Mouse (Mus musculus) heart, postnatal 36 days (tissue): Measurements from ENCODE around the gene Trappc2. TPM values are rescaled to one million over a fixed set of nuclear protein-coding genes. Genes with fewer than 3 reads are reported as not detected.

Experiments
- DNase-seq, 2 experiments: peaks; one replicate each; pipeline ENCODE4 v3.0.0; 2021 to 2022
- intact Hi-C: fragments of 180-260 bp; cut with DNase I; formaldehyde crosslinking; loops from one replicate; pipeline ENCODE4 v1.15.1; 2025
- total RNA-seq, 2 experiments: library from RNA; stranded (reverse); gene quantifications; 2 replicates each; pipeline ENCODE4 v1.2.3; 2021

Trappc2 gene
- total RNA-seq, result 10 to 100 TPM; 14.8 to 16.6 TPM

- DNase-seq, result no peak
- intact Hi-C loops, result loop anchor here (2.0 kb wide), 1 partner anchor 71 kb away; no protein-coding TSS in a partner anchor
Observed at GRCm38 (mm10) chrX:166440036-166440615, at the start of gene Trappc2. TSS of gene Trappc2 (plus strand) at chrX:166440574.

GRCm38 (mm10) chrX:166393753-166394152 is 46.6 kb upstream of the Trappc2 start:
- no peak for DNase-seq

GRCm38 (mm10) chrX:166407865-166408264 is 32.5 kb upstream of the Trappc2 start:
- intact Hi-C loops, result no loop called here
- DNase-seq, result no peak

More at GRCm38 (mm10) chrX:166393753-166394152, 46.6 kb upstream of the Trappc2 start:
- intact Hi-C loops, result no loop called here

- peak; percentile 9 to 10 for DNase-seq
- intact Hi-C loops, result no loop called here
Observed at GRCm38 (mm10) chrX:166416196-166416595, 24.2 kb upstream of the Trappc2 start.

DNA sequence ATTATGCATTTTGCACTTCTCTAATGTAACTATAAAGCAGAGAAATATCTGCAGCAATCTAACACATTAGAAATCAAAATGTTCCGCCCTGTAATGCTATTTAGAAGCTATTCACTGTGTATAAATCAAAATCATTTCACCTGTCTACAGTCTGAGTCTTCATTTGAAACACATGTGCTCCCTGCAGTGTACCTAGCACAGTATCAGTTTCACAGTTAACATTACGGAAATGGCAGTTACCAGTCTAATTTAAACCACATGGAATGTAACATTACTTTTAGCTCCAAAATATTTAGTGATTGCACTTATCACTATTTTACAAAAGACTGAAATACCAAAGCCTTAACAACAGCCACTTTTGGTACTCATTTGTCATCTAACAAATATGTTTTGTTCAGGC is 5.6 kb upstream of the Trappc2 start:
- intact Hi-C loops, result no loop called here
- no peak for DNase-seq

DNA sequence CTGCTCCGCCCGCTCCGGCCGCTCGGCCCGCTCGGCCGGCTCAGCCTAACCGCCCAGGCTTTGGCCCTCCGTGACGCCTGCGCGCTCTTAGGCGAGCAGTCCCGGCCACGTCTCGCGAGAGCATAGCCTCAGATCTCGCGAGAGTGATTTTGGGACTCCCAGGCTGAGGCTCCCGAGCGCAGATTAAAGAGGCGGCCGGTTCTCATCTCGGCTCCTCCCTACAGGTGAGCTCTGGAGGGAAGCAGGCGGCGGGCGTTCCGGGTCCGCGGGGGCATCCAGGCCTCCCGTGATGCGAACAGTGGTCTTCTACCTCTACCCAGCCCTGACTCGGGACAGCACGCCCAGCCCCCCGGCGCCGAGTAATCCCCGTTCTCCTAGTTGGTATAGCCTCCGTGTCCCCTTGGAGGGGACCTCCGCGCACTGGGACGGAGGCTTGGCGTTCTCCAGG is 266 bp downstream of the Trappc2 start, which contains the start of gene Ofd1:
Ofd1 (minus strand) TSS at position 89 of the 448 bp plus-strand sequence.
- DNase-seq, result peak; percentile 89 to 90
- intact Hi-C loops, result loop anchor here (2.0 kb wide), 1 partner anchor 70 kb away; no protein-coding TSS in a partner anchor

- intact Hi-C loops, result no loop called here
- DNase-seq, result no peak
Observed at GRCm38 (mm10) chrX:166444552-166444951, 4.2 kb downstream of the Trappc2 start.

GRCm38 (mm10) chrX:166453532-166453931 is 13.2 kb downstream of the Trappc2 start:
- DNase-seq, result no peak
- intact Hi-C loops, result no loop called here

- intact Hi-C loops, result no loop called here
- DNase-seq, result no peak
Observed at GRCm38 (mm10) chrX:166454331-166454730, 14.0 kb downstream of the Trappc2 start.

DNA sequence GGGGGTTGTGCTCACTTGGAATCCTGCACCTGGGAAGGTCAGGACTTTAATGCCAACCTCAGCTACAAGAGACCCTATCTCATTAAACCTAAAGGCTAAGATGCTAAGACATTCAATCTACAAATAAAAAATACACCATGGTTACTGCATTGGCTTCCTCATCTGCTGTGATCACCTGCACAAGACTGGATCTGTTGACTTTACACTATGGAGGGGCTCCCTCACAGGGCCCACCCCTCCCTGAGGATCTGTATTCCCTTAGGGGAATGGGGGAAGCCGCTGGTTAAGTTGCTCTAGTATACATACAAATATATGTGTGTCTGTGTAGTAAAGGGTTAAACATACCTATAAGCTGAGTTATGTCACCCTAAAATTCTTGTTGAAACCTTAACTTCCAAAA is 15.2 kb downstream of the Trappc2 start:
- DNase-seq, result no peak
- intact Hi-C loops, result no loop called here

- intact Hi-C loops, result no loop called here
- no peak for DNase-seq
Observed at GRCm38 (mm10) chrX:166468321-166468720, 27.9 kb downstream of the Trappc2 start.

DNA sequence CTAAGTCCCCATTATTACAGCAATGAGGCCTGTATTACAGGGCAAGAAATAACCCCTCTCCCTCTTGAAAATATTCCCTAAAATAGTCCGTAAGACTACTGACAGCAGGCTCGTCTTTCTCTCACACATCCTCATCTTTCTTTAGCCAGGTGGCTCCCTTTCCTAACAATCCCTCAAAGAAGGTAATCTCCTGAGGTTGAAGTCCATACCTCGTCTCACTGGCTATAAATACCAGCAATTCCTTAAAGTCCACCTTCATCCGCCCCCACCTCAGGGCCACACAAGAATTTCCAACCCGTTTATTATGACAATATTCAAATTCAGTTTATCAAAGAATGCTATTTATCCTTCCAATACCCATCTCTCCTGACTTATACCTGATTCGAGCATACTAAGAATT is 32.2 kb downstream of the Trappc2 start:
- DNase-seq, result no peak
- intact Hi-C loops, result no loop called here

GRCm38 (mm10) chrX:166477393-166477792 is 37.0 kb downstream of the Trappc2 start:
- no peak for DNase-seq
- intact Hi-C loops, result no loop called here

- peak in 1 of 2 experiments; percentile 5 for DNase-seq
- intact Hi-C loops, result loop anchor here (2.0 kb wide), 1 partner anchor 32 kb away; no protein-coding TSS in a partner anchor
Observed at GRCm38 (mm10) chrX:166478631-166479364, 38.4 kb downstream of the Trappc2 start.

GRCm38 (mm10) chrX:166479365-166479983 is 39.1 kb downstream of the Trappc2 start, which contains the start of gene Rab9:
TSS of gene Rab9 (minus strand) at chrX:166479867.
- DNase-seq, result peak; percentile 88 to 92
- intact Hi-C loops, result loop anchor here (2.0 kb wide), 1 partner anchor 31 kb away; no protein-coding TSS in a partner anchor

- no peak for DNase-seq
- intact Hi-C loops, result no loop called here
Observed at GRCm38 (mm10) chrX:166495052-166495451, 54.7 kb downstream of the Trappc2 start.

- DNase-seq, result no peak
- intact Hi-C loops, result no loop called here
Observed at GRCm38 (mm10) chrX:166497771-166498170, 57.4 kb downstream of the Trappc2 start.

GRCm38 (mm10) chrX:166499496-166500190 is 59.3 kb downstream of the Trappc2 start:
- no peak for DNase-seq
- intact Hi-C loops, result no loop called here
